Mouse (Mus musculus) intestine, embryonic 16.5 days (tissue): ENCODE measurements at regions not wholly inside any gene's neighbourhood (a gene's known extent, or its start where the extent isn't known, plus 50 kb on each side); places are given as distances from the start of the nearest gene placed in this dataset.
"Not testable (repeated sequence)": the region's sequence is repeated elsewhere in the genome, so short reads cannot be mapped to it uniquely, and the experiment has no call there.

Experiments
- ATAC-seq: fragments of 200-750 bp; cut with Nextera tagmentation; 2 replicates; pipeline ENCODE4 v1.8.0; 2017; ENCODE audit warnings: moderate TSS enrichment, moderate library complexity
- H3K27ac ChIP-seq: fragments of 300-500 bp; sonication (generic); 2 replicates; pipeline ENCODE4 v1.5.1; 2014; ENCODE audit warnings: mild to moderate bottlenecking, low read length
- H3K27me3 ChIP-seq: fragments of 300-500 bp; sonication (generic); replicated peaks from 2 replicates; pipeline ENCODE4 v1.6.1; 2014; ENCODE audit warnings: low read length, control low read depth, mixed read lengths; ENCODE audit not compliant: control insufficient read depth, insufficient read depth
- H3K36me3 ChIP-seq: fragments of 300-500 bp; sonication (generic); 2 replicates; pipeline ENCODE4 v1.6.1; 2014; ENCODE audit warnings: low read length, control low read depth; ENCODE audit not compliant: control insufficient read depth, insufficient read depth
- H3K4me1 ChIP-seq: fragments of 300-500 bp; sonication (generic); 2 replicates; pipeline ENCODE4 v1.6.1; 2014; ENCODE audit warnings: low read length, control low read depth, mixed read lengths; ENCODE audit not compliant: control insufficient read depth, insufficient read depth
- H3K4me2 ChIP-seq: fragments of 300-500 bp; sonication (generic); 2 replicates; pipeline ENCODE4 v1.6.1; 2014; ENCODE audit warnings: low read depth, low read length, control low read depth
- H3K4me3 ChIP-seq: fragments of 300-500 bp; sonication (generic); 2 replicates; pipeline ENCODE4 v1.5.1; 2014; ENCODE audit warnings: mild to moderate bottlenecking, low read length
- H3K9ac ChIP-seq: fragments of 300-500 bp; sonication (generic); 2 replicates; pipeline ENCODE4 v1.6.1; 2014; ENCODE audit warnings: low read depth, low read length
- H3K9me3 ChIP-seq: fragments of 300-500 bp; sonication (generic); 2 replicates; pipeline ENCODE4 v1.6.1; 2016; ENCODE audit warnings: low read length, control low read depth; ENCODE audit not compliant: control insufficient read depth
- WGBS: fragments of 180-500 bp; shearing (Covaris S2); extraction: QIAGEN DNeasy Blood & Tissue Kit; methylation state at CpG from one replicate; pipeline ENCODE4 v1.1.7; 2014; 5-methylcytosine and 5-hydroxymethylcytosine counted together

- H3K9ac ChIP-seq = no peak overlapping the region
- no peak overlapping the region for H3K4me3 ChIP-seq
- H3K27me3 ChIP-seq = no peaks in the 10 kb centered on the region
- 0 out of 2 replicates have a peak overlapping the region, but pooled peaks have one; percentile 27 for H3K4me2 ChIP-seq
- WGBS = 0% methylated on average over 1 of the region's 1 CpGs
- no peaks in the 10 kb centered on the region for H3K9me3 ChIP-seq
- 0 out of 2 replicates have a peak, but pooled peaks have one; percentile 18 for ATAC-seq
- H3K4me1 ChIP-seq = peaks cover 23% of the 10 kb centered on the region
- H3K36me3 ChIP-seq = no peaks in the 10 kb centered on the region
- no peak overlapping the region for H3K27ac ChIP-seq
Measured at GRCm38 (mm10) chr11:94870341-94870740, 65.7 kb upstream of the Col1a1 start.

- Histone ChIP-seq H3K4me1 (peaks cover 20% of the 10 kb centered on the region), H3K4me2 (0 out of 2 replicates have a peak overlapping the region, but pooled peaks have one; percentile 27)
- not testable (repeated sequence) for H3K36me3 ChIP-seq, H3K9ac ChIP-seq, H3K9me3 ChIP-seq, H3K27ac ChIP-seq, H3K27me3 ChIP-seq, H3K4me3 ChIP-seq
- 23% methylated on average over 4 of the region's 4 CpGs for WGBS
- ATAC-seq = peak; percentile 49
Measured at GRCm38 (mm10) chr11:94869866-94870265, 66.2 kb upstream of the Col1a1 start.

GRCm38 (mm10) chr11:94866176-94866967, 69.7 kb upstream of the Col1a1 start:
- H3K27me3 ChIP-seq = no peaks in the 10 kb centered on the region
- H3K9me3 ChIP-seq = no peaks in the 10 kb centered on the region
- no peak overlapping the region for H3K4me2 ChIP-seq
- H3K27ac ChIP-seq = no peak overlapping the region
- 0 out of 2 replicates have a peak, but pooled peaks have one; percentile 47 for ATAC-seq
- no peak overlapping the region for H3K9ac ChIP-seq
- H3K36me3 ChIP-seq = no peaks in the 10 kb centered on the region
- no peaks in the 10 kb centered on the region for H3K4me1 ChIP-seq
- H3K4me3 ChIP-seq = no peak overlapping the region
- WGBS = 7% methylated on average over 8 of the region's 9 CpGs

GRCm38 (mm10) chr11:94850129-94850528, 67.6 kb upstream of the Tmem92 start:
- Histone ChIP-seq H3K9ac (no peak overlapping the region), H3K4me1 (no peaks in the 10 kb centered on the region), H3K27ac (no peak overlapping the region), H3K4me2 (no peak overlapping the region), H3K9me3 (no peaks in the 10 kb centered on the region), H3K27me3 (no peaks in the 10 kb centered on the region), H3K36me3 (no peaks in the 10 kb centered on the region), H3K4me3 (no peak overlapping the region)
- no peak for ATAC-seq
- 89% methylated on average over 3 of the region's 3 CpGs for WGBS

GRCm38 (mm10) chr11:94839133-94839532, 56.6 kb upstream of the Tmem92 start:
- Histone ChIP-seq H3K9ac (no peak overlapping the region), H3K27me3 (no peaks in the 10 kb centered on the region), H3K9me3 (no peaks in the 10 kb centered on the region), H3K27ac (no peak overlapping the region), H3K36me3 (no peaks in the 10 kb centered on the region), H3K4me3 (no peak overlapping the region), H3K4me2 (no peak overlapping the region), H3K4me1 (no peaks in the 10 kb centered on the region)
- no peak for ATAC-seq

GRCm38 (mm10) chr11:94838140-94838539, 55.6 kb upstream of the Tmem92 start:
- ATAC-seq = no peak
- Histone ChIP-seq H3K4me1 (no peaks in the 10 kb centered on the region), H3K4me3 (no peak overlapping the region), H3K4me2 (no peak overlapping the region), H3K27me3 (no peaks in the 10 kb centered on the region), H3K9ac (no peak overlapping the region), H3K36me3 (no peaks in the 10 kb centered on the region), H3K9me3 (no peaks in the 10 kb centered on the region), H3K27ac (no peak overlapping the region)
- WGBS = 69% methylated on average over 3 of the region's 3 CpGs

GRCm38 (mm10) chr11:94836347-94836746, 53.8 kb upstream of the Tmem92 start:
- peak; percentile 62; the same call in 1 of the 2 replicates for ATAC-seq
- Histone ChIP-seq H3K27me3 (no peaks in the 10 kb centered on the region), H3K36me3 (no peaks in the 10 kb centered on the region), H3K27ac (no peak overlapping the region), H3K4me1 (no peaks in the 10 kb centered on the region), H3K9me3 (no peaks in the 10 kb centered on the region), H3K4me2 (no peak overlapping the region), H3K9ac (no peak overlapping the region), H3K4me3 (no peak overlapping the region)

GRCm38 (mm10) chr11:94832246-94832985, 49.9 kb upstream of the Tmem92 start:
- H3K9me3 ChIP-seq = no peaks in the 10 kb centered on the region
- H3K4me3 ChIP-seq = no peak overlapping the region
- ATAC-seq = no peak
- no peak overlapping the region for H3K4me2 ChIP-seq
- WGBS = 30% methylated on average over 13 of the region's 13 CpGs
- no peak overlapping the region for H3K9ac ChIP-seq
- no peaks in the 10 kb centered on the region for H3K27me3 ChIP-seq
- H3K36me3 ChIP-seq = no peaks in the 10 kb centered on the region
- no peaks in the 10 kb centered on the region for H3K4me1 ChIP-seq
- no peak overlapping the region for H3K27ac ChIP-seq
